Mouse (Mus musculus) lung, postnatal 25 days (tissue): ENCODE data around the gene Zbtb3.
"Not testable (repeated sequence)": the region's sequence is repeated elsewhere in the genome, so short reads cannot be mapped to it uniquely, and the experiment has no call there.

ENCODE experiments used
- DNase-seq: peaks from one replicate; pipeline ENCODE4 v3.0.0; 2022; ENCODE audit warnings: low spot score

Gene Zbtb3

GRCm38 (mm10) chr19:8803879-8804660, 1.7 kb downstream of the Zbtb3 start:
- DNase-seq: no peak

GRCm38 (mm10) chr19:8806810-8807209, 4.5 kb downstream of the Zbtb3 start:
- no peak for DNase-seq

- DNase-seq: no peak
These were observed 13.5 kb downstream of the Zbtb3 start for GRCm38 (mm10) chr19:8815812-8816211.

GRCm38 (mm10) chr19:8817001-8817400, 14.6 kb downstream of the Zbtb3 start:
- DNase-seq: no peak

GRCm38 (mm10) chr19:8818301-8818798, 16.0 kb downstream of the Zbtb3 start:
- no peak for DNase-seq

GRCm38 (mm10) chr19:8818801-8819595, 16.6 kb downstream of the Zbtb3 start, which contains the start of gene Ttc9c:
Gene Ttc9c (minus strand): TSS chr19:8819333.
- peak; percentile 99 for DNase-seq

GRCm38 (mm10) chr19:8819596-8820423, 17.5 kb downstream of the Zbtb3 start, which contains the start of gene Hnrnpul2:
Gene Hnrnpul2 (plus strand): TSS chr19:8820010.
- DNase-seq: peak; percentile 99

- no peak for DNase-seq
These were observed 18.1 kb downstream of the Zbtb3 start for GRCm38 (mm10) chr19:8820424-8820956.

GRCm38 (mm10) chr19:8821146-8821545, 18.8 kb downstream of the Zbtb3 start:
- DNase-seq: no peak

GRCm38 (mm10) chr19:8822696-8823095, 20.3 kb downstream of the Zbtb3 start:
- no peak for DNase-seq

- no peak for DNase-seq
These were observed 27.3 kb downstream of the Zbtb3 start, which contains the start of gene AC129217.1 for GRCm38 (mm10) chr19:8829660-8830059. Gene AC129217.1 (plus strand): TSS chr19:8829773.

- no peak for DNase-seq
These were observed 28.3 kb downstream of the Zbtb3 start for GRCm38 (mm10) chr19:8830664-8831063.

- DNase-seq: no peak
These were observed 28.9 kb downstream of the Zbtb3 start for GRCm38 (mm10) chr19:8831262-8831661.

- no peak for DNase-seq
These were observed 30.6 kb downstream of the Zbtb3 start for GRCm38 (mm10) chr19:8832971-8833370.

- DNase-seq: not testable (repeated sequence)
These were observed 34.0 kb downstream of the Zbtb3 start for GRCm38 (mm10) chr19:8836327-8836726.

GRCm38 (mm10) chr19:8837251-8837791, 35.0 kb downstream of the Zbtb3 start, which contains the start of gene Bscl2:
Gene Bscl2 (plus strand): TSS chr19:8837467.
- peak; percentile 80 for DNase-seq

- no peak for DNase-seq
These were observed 35.8 kb downstream of the Zbtb3 start for GRCm38 (mm10) chr19:8838041-8838730.

- no peak for DNase-seq
These were observed 37.0 kb downstream of the Zbtb3 start, which contains the start of gene Gng3 for GRCm38 (mm10) chr19:8839103-8839907. Gene Gng3 (minus strand): TSS chr19:8839194.
